Mouse (Mus musculus): Measurements from ENCODE around the gene Gpatch11. TPM values are rescaled to one million over a fixed set of nuclear protein-coding genes. Genes with fewer than 3 reads are reported as not detected.

Gene Gpatch11
- polyA plus RNA-seq, 1 experiment from 2014 or later = 36.8 TPM

DNA sequence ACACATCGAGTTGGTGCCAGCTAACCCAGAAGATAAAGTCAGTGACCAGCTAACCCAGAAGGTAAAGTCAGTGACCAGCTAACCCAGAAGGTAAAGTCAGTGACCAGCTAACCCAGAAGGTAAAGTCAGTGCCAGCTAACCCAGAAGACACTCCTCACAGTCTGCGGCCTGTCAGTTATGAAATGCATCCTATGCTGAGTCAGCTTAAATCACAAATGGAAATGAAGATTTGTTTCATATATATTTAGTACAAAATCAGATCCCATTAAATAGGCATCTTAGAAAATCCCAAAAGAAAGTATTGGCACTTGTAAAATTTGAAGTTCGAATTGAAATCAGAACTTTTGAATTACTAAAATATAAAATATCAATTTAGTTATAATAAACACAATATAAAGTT lies 25.8 kb upstream of the Gpatch11 start:
- no peak for ATAC-seq (ENCODE audit: insufficient number of reproducible peaks, insufficient read depth, low FRiP score, low read depth)
- Histone ChIP-seq H3K27me3 (ENCODE audit: control insufficient read depth, insufficient read depth, low read length) (no peaks in the 10 kb centered on the region), H3K4me1 (ENCODE audit: control insufficient read depth, insufficient read depth, low read length) (no peaks in the 10 kb centered on the region), H3K4me2 (replicated peaks; ENCODE audit: low read depth, low read length) (no peak overlapping the region), H3K4me3 (ENCODE audit: low read depth, low read length) (no peak overlapping the region), H3K9ac (replicated peaks; ENCODE audit: low read depth, low read length) (no peak overlapping the region), H3K9me3 (ENCODE audit: control insufficient read depth, low read depth, low read length) (no peaks in the 10 kb centered on the region), H3K36me3 (ENCODE audit: control insufficient read depth, insufficient read depth, low read length) (peaks cover 7% of the 10 kb centered on the region; the same call in 1 of the 2 replicates), H3K27ac (ENCODE audit: low read length) (no peak overlapping the region)
- WGBS = 91% methylated on average over 3 of the region's 3 CpGs

- Histone ChIP-seq H3K9ac (replicated peaks; ENCODE audit: low read depth, low read length) (no peak overlapping the region), H3K36me3 (ENCODE audit: control insufficient read depth, insufficient read depth, low read length) (peaks cover 27% of the 10 kb centered on the region), H3K4me2 (replicated peaks; ENCODE audit: low read depth, low read length) (no peak overlapping the region), H3K27me3 (ENCODE audit: control insufficient read depth, insufficient read depth, low read length) (no peaks in the 10 kb centered on the region), H3K4me3 (ENCODE audit: low read depth, low read length) (no peak overlapping the region), H3K4me1 (ENCODE audit: control insufficient read depth, insufficient read depth, low read length) (no peaks in the 10 kb centered on the region), H3K27ac (ENCODE audit: low read length) (no peak overlapping the region), H3K9me3 (ENCODE audit: control insufficient read depth, low read depth, low read length) (no peaks in the 10 kb centered on the region)
- WGBS = 92% methylated on average over 13 of the region's 13 CpGs
- ATAC-seq (ENCODE audit: insufficient number of reproducible peaks, insufficient read depth, low FRiP score, low read depth) = no peak
Measured at GRCm38 (mm10) chr17:78824346-78824745, 11.0 kb upstream of the Gpatch11 start.

DNA sequence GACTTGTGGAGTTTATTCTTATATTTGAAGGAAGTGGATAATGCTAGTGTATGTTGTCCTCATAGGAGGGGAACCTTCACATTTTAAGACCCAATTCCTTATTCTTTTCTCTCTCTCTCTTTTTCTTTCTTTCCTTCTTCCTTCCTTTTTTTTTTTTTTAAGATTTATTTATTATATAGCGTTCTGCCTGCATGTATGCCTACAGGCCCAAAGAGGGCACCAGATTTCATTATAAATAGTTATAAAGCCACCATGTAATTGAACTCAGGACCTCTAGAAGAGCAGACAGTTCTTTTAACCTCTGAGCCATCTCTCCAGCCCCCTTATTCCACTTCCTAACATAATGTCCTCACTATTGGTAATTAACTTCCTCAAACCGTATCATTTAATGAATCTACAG lies 689 bp downstream of the Gpatch11 start:
- peak overlapping the region; percentile 36; the same call in 1 of the 2 replicates for H3K9ac ChIP-seq (replicated peaks; ENCODE audit: low read depth, low read length)
- H3K4me1 ChIP-seq (ENCODE audit: control insufficient read depth, insufficient read depth, low read length) = 0 out of 2 replicates have a peak, but pooled peaks cover 5% of the 10 kb centered on the region
- WGBS = 27% methylated on average over 2 of the region's 2 CpGs
- H3K36me3 ChIP-seq (ENCODE audit: control insufficient read depth, insufficient read depth, low read length) = peaks cover 20% of the 10 kb centered on the region
- peak overlapping the region; percentile 82 for H3K4me3 ChIP-seq (ENCODE audit: low read depth, low read length)
- ATAC-seq (ENCODE audit: insufficient number of reproducible peaks, insufficient read depth, low FRiP score, low read depth) = no peak
- peak overlapping the region; percentile 63 for H3K27ac ChIP-seq (ENCODE audit: low read length)
- peak overlapping the region; percentile 90 for H3K4me2 ChIP-seq (replicated peaks; ENCODE audit: low read depth, low read length)
- no peaks in the 10 kb centered on the region for H3K9me3 ChIP-seq (ENCODE audit: control insufficient read depth, low read depth, low read length)
- no peaks in the 10 kb centered on the region for H3K27me3 ChIP-seq (ENCODE audit: control insufficient read depth, insufficient read depth, low read length)

DNA sequence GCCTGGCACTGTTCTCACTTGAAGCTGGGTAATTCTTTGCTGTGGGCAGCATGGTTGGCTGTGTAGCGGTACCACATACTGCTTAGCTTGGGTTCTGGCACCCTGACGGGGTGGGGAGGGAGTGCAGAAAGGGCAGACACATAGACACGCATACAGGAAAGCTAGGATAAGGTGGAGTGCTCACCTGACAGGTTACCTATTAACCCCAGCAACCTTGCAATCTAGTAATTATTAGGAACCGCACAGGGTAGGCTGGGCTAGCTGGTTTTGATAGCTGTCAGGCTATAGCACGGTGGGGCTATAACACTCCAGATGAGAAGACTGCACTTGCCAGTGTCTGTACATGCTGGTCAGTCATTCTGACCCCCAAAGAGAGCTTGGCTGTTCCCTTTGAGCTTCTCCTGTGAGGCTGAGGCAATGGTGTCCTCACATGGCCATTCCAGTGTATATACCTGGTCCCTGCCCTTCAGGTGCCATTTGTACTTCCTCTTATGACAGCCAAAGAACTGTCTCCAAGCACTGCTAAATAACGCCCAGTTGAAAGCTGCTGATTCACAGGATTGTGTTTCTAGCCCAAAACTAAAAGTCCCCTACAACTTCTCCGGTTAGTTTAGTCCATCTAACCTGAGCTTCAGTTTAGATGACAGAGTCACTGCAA lies 7.0 kb downstream of the Gpatch11 start:
- Histone ChIP-seq H3K4me2 (replicated peaks; ENCODE audit: low read depth, low read length) (no peak overlapping the region), H3K4me1 (ENCODE audit: control insufficient read depth, insufficient read depth, low read length) (no peaks in the 10 kb centered on the region), H3K36me3 (ENCODE audit: control insufficient read depth, insufficient read depth, low read length) (peaks cover 54% of the 10 kb centered on the region), H3K9ac (replicated peaks; ENCODE audit: low read depth, low read length) (no peak overlapping the region), H3K27ac (ENCODE audit: low read length) (no peak overlapping the region), H3K9me3 (ENCODE audit: control insufficient read depth, low read depth, low read length) (no peaks in the 10 kb centered on the region), H3K27me3 (ENCODE audit: control insufficient read depth, insufficient read depth, low read length) (no peaks in the 10 kb centered on the region), H3K4me3 (ENCODE audit: low read depth, low read length) (no peak overlapping the region)
- no peak for ATAC-seq (ENCODE audit: insufficient number of reproducible peaks, insufficient read depth, low FRiP score, low read depth)
- WGBS = 87% methylated on average over 7 of the region's 7 CpGs

DNA sequence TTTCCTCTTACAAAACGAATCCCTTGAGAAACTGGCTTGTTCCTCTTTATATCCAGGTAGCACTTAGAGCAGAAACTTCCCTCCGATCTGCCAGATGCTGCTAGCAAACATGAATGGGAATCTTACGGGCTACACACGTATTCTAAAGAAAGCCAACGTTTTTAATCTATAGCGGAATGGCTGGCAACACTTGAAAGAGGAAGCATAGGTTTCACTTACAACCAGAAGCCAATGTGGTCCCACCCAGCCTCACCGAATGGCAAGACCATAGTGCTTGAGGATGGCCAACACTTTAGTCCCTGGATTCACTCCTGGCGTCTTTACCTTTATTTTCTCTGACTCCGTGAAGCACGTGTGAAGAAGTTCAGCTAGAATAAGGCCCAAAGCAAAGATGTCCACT lies 20.9 kb downstream of the Gpatch11 start:
- Histone ChIP-seq H3K4me3 (ENCODE audit: low read depth, low read length) (no peak overlapping the region), H3K27ac (ENCODE audit: low read length) (no peak overlapping the region), H3K9me3 (ENCODE audit: control insufficient read depth, low read depth, low read length) (no peaks in the 10 kb centered on the region), H3K4me2 (replicated peaks; ENCODE audit: low read depth, low read length) (no peak overlapping the region), H3K27me3 (ENCODE audit: control insufficient read depth, insufficient read depth, low read length) (no peaks in the 10 kb centered on the region), H3K4me1 (ENCODE audit: control insufficient read depth, insufficient read depth, low read length) (no peaks in the 10 kb centered on the region), H3K9ac (replicated peaks; ENCODE audit: low read depth, low read length) (no peak overlapping the region), H3K36me3 (ENCODE audit: control insufficient read depth, insufficient read depth, low read length) (no peaks in the 10 kb centered on the region)
- 90% methylated on average over 10 of the region's 10 CpGs for WGBS
- ATAC-seq (ENCODE audit: insufficient number of reproducible peaks, insufficient read depth, low FRiP score, low read depth) = no peak

DNA sequence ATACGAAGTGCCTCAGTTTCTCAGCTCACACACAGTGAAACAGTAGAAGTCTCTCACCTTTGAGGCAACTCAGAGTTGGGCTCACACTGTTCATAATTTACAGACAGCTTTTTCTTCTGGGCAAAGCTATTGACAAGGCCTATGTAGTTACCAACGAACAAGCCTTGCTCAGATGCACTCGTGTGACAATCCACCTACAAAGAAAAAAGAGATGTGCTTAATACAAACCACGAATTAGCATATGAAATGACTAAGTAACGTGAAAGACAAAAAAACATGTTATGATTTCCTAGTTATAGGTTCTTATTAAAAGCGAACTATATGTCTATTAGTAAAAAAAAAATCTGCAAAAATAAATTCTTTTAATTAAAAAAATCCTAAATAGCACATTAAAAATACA lies 38.5 kb downstream of the Gpatch11 start:
- WGBS = 93% methylated on average over 6 of the region's 6 CpGs
- Histone ChIP-seq H3K4me1 (ENCODE audit: control insufficient read depth, insufficient read depth, low read length) (no peaks in the 10 kb centered on the region), H3K36me3 (ENCODE audit: control insufficient read depth, insufficient read depth, low read length) (peaks cover 16% of the 10 kb centered on the region; the same call in 1 of the 2 replicates), H3K4me2 (replicated peaks; ENCODE audit: low read depth, low read length) (no peak overlapping the region), H3K9me3 (ENCODE audit: control insufficient read depth, low read depth, low read length) (no peaks in the 10 kb centered on the region), H3K27ac (ENCODE audit: low read length) (no peak overlapping the region), H3K4me3 (ENCODE audit: low read depth, low read length) (no peak overlapping the region), H3K9ac (replicated peaks; ENCODE audit: low read depth, low read length) (no peak overlapping the region), H3K27me3 (ENCODE audit: control insufficient read depth, insufficient read depth, low read length) (no peaks in the 10 kb centered on the region)
- ATAC-seq (ENCODE audit: insufficient number of reproducible peaks, insufficient read depth, low FRiP score, low read depth) = no peak

GRCm38 (mm10) chr17:78881878-78882304 lies 46.5 kb downstream of the Gpatch11 start:
- Histone ChIP-seq H3K27me3 (ENCODE audit: control insufficient read depth, insufficient read depth, low read length) (no peaks in the 10 kb centered on the region), H3K4me1 (ENCODE audit: control insufficient read depth, insufficient read depth, low read length) (peaks cover 8% of the 10 kb centered on the region; the same call in 1 of the 2 replicates), H3K4me2 (replicated peaks; ENCODE audit: low read depth, low read length) (peak overlapping the region; percentile 61), H3K36me3 (ENCODE audit: control insufficient read depth, insufficient read depth, low read length) (peaks cover 11% of the 10 kb centered on the region; the same call in 1 of the 2 replicates), H3K9ac (replicated peaks; ENCODE audit: low read depth, low read length) (peak overlapping the region; percentile 61), H3K4me3 (ENCODE audit: low read depth, low read length) (peak overlapping the region; percentile 69), H3K27ac (ENCODE audit: low read length) (peak overlapping the region; percentile 48; the same call in 1 of the 2 replicates), H3K9me3 (ENCODE audit: control insufficient read depth, low read depth, low read length) (no peaks in the 10 kb centered on the region)
- 8% methylated on average over 7 of the region's 7 CpGs for WGBS
- peak; percentile 28; the same call in 1 of the 2 replicates for ATAC-seq (ENCODE audit: insufficient number of reproducible peaks, insufficient read depth, low FRiP score, low read depth)

DNA sequence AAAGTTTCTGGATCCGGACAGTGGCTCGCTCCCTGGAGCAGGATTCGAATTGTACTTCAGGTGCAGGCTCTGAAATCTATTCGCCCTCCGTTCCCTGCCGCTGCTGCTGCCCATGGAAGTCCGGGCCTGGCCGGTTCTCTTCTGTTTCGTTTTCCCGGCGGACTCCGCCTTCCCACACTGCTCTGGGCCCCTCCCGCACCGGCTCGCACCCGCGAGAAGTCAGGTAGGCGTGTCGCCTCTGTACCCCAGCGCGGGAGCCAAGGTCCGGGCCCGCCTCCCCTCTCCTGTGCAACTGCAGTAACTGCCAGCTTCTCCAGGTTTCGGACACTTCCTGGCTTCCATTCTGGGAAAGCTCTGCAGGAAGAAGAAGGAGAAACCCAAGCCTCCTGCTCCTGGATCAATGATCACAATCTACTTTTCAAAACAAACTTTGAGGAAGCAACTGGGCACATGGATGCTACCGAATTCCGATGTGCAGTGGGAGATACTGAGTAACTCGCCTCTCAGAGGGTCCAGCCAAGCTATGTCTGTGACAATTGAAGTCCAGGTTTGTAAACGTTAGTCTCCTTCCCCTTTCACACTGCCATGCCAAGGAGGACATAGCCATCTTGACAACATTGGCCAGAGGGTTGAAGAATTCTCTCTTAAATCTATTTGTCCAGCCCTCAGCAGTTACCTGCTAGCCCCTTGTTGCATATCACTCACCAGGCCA lies 47.2 kb downstream of the Gpatch11 start, which contains the start of gene Eif2ak2:
Gene Eif2ak2 (minus strand): TSS at position 173 of the 712 bp plus-strand sequence.
- Histone ChIP-seq H3K4me3 (ENCODE audit: low read depth, low read length) (peak within 1 kb of the TSS; percentile 69), H3K9me3 (ENCODE audit: control insufficient read depth, low read depth, low read length) (no peaks in the 10 kb centered on the region), H3K9ac (replicated peaks; ENCODE audit: low read depth, low read length) (peak within 1 kb of the TSS; percentile 61), H3K4me2 (replicated peaks; ENCODE audit: low read depth, low read length) (peak within 1 kb of the TSS; percentile 61), H3K36me3 (ENCODE audit: control insufficient read depth, insufficient read depth, low read length) (peaks cover 6% of the 10 kb centered on the region; the same call in 1 of the 2 replicates), H3K27me3 (ENCODE audit: control insufficient read depth, insufficient read depth, low read length) (no peaks in the 10 kb centered on the region), H3K4me1 (ENCODE audit: control insufficient read depth, insufficient read depth, low read length) (peaks cover 8% of the 10 kb centered on the region; the same call in 1 of the 2 replicates), H3K27ac (ENCODE audit: low read length) (peak within 1 kb of the TSS; percentile 48; the same call in 1 of the 2 replicates)
- under 1% methylated on average over 28 of the region's 28 CpGs for WGBS
- ATAC-seq (ENCODE audit: insufficient number of reproducible peaks, insufficient read depth, low FRiP score, low read depth) = peak; percentile 98

Data from stomach, embryonic 14.5 days (tissue).